Mouse (Mus musculus) layer of hippocampus, postnatal 36 days (tissue): ENCODE results near the gene Cebpg. TPM values are rescaled to one million over a fixed set of nuclear protein-coding genes. Genes with fewer than 3 reads are reported as not detected.

Experiments
- DNase-seq, 2 experiments: peaks; one replicate each; pipeline ENCODE4 v3.0.0; 2022
- total RNA-seq, 2 experiments: library from RNA; stranded (reverse); gene quantifications; 2 replicates each; pipeline ENCODE4 v1.2.3; 2021

The Cebpg gene
- total RNA-seq, 2 experiments from 2014 or later = 34.3 to 35.9 TPM

DNA sequence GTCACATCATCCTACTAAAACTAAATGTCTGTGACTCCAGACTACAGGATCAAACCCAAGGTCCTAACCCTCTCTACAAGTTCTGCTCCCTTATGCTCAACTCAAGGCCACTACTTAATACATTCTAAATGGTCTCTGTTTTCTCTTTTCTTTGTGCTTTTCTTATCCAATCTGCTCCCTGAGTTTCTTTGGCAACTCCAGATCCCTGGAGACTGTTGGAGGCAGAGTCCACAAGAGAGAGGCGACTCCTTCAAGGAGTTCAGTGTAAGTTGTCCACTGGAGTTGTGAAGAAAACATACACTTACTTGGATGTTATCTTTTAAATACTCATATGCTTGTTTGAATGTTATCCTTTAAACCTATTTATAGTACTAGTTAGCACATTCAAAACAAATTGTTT, 2.1 kb downstream of the Cebpg start:
- DNase-seq = no peak

DNA sequence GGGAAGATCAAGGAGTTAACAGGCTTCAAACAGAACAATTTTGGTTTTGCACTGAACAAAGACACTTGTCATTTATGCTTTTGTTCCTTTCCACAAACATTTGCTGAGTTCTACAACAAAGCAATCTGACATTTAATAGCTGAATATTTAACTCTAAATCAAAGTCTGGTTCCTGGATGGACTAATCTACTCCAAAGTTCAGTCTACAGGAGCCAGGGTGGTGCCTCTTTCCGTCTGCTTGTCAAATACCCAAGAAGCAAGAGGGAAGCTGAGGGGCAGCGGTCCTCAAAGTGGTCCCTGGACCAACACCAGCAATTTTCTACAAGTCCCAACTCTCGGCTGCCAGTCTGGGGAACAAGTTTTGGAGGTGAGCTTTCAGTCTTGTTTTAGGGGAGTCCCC, 3.2 kb downstream of the Cebpg start:
- DNase-seq = no peak

GRCm38 (mm10) chr7:35050540-35050939, 5.8 kb downstream of the Cebpg start:
- DNase-seq = no peak

GRCm38 (mm10) chr7:35046091-35046490, 10.3 kb downstream of the Cebpg start:
- DNase-seq = no peak

GRCm38 (mm10) chr7:35044719-35045118, 11.7 kb downstream of the Cebpg start:
- DNase-seq = no peak

DNA sequence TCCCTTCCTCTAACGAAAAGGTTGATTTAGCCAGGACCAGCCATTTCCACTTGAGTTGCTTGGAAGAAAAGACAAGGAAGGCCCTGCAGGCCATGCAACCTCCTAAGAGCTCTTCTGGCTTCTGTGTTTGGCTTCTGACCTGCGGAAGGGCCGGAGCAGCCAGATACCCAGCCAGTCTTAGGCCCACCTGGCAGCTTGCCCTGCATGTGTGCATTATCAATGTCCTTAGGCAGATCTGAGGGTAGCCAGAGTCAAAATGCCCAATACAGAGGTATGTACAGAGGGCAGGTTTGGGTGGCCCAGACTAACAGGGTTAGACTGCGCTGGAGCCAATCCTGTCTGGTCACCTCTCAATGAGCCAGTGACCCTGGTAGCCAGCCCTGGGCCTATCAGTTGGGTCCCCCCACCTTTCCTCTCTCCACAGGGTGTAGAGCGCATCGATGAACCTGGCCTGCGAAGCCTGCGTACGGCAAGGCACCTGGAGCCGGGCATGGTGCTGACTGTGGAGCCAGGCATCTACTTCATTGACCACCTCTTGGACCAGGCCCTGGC, 13.0 kb downstream of the Cebpg start:
- no peak for DNase-seq

- no peak for DNase-seq
These were observed 13.6 kb downstream of the Cebpg start for GRCm38 (mm10) chr7:35042759-35043217.

- DNase-seq = no peak
These were observed 14.2 kb downstream of the Cebpg start for GRCm38 (mm10) chr7:35042209-35042554.

- no peak for DNase-seq
These were observed 14.8 kb downstream of the Cebpg start for GRCm38 (mm10) chr7:35041286-35042208.

GRCm38 (mm10) chr7:35040176-35040972, 16.0 kb downstream of the Cebpg start:
- no peak for DNase-seq

GRCm38 (mm10) chr7:35037408-35037807, 19.0 kb downstream of the Cebpg start:
- no peak for DNase-seq

GRCm38 (mm10) chr7:35036266-35036731, 20.1 kb downstream of the Cebpg start:
- DNase-seq = no peak

GRCm38 (mm10) chr7:35035565-35035964, 20.8 kb downstream of the Cebpg start:
- DNase-seq = no peak

DNA sequence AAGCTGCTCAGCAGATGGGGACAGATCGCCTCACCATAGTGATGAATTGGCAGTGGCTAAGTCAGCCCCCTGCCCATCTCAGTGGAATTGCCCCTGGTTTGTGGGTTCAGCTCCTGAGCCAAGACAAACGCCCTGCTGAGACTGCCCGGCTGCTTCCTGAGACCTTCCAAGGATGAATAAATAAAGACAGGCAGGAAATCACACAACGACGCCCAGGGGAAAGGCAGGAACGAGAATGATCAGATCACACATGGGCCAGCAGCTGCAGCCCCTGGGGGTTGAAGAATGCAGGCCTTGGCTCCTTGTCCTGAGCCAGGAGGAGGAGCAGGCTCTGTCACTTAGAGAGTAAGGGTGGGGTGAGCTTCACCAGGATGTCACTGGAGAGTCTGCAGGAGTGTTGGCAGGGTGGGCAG, 21.2 kb downstream of the Cebpg start:
- no peak for DNase-seq

DNA sequence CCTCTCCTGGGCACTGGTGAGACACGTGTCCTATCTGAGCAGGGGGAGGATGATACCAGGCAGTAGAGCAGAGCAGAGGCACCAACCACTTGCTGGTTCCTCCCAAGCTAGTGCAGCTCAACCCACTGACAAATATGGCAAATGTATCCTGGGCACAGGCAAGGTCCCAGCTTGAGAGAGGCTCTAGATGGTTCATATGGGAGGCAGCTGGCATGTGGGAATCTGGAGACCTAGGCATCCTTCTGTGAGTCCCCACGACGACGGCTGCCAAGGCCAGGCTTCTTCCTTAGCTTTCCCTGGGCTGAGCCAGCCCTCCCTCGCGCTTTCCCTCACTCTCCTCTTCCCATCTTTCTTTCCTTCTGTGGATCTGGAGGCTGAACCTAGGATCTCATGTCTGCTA, 25.8 kb downstream of the Cebpg start:
- no peak for DNase-seq

- DNase-seq = no peak
These were observed 26.7 kb downstream of the Cebpg start for GRCm38 (mm10) chr7:35029648-35030047.

- DNase-seq = no peak
These were observed 27.1 kb downstream of the Cebpg start for GRCm38 (mm10) chr7:35029228-35029627.

GRCm38 (mm10) chr7:35028559-35028958, 27.8 kb downstream of the Cebpg start:
- no peak for DNase-seq

- no peak for DNase-seq
These were observed 28.5 kb downstream of the Cebpg start for GRCm38 (mm10) chr7:35027801-35028420.

- DNase-seq = no peak
These were observed 29.5 kb downstream of the Cebpg start for GRCm38 (mm10) chr7:35026838-35027291.

DNA sequence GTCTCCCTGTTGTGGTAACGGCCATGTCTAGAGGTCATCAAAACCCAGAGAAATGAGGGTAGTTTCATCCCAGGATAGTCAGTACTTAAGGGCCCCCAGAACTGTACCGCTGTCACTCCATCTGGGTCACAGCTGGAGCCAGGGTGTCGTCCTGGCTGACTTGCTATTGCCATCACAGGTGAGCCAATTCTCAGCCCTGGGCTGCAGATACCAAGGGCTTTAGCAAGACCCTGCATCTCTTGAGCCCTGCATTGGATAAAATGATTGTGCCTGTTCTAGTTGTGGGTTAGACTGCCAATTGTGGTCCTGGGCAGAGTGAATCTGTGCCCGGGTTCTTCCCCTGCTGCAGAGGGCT, 30.1 kb downstream of the Cebpg start:
- no peak for DNase-seq
